Mouse (Mus musculus) spleen, adult 2 months (tissue): ENCODE data around the gene Uck1.

Experiments used
- CTCF ChIP-seq: fragments of 200-500 bp; IDR thresholded peaks from 2 replicates; pipeline ENCODE4 v1.5.1; 2011; ENCODE audit warnings: mild to moderate bottlenecking, inconsistent platforms; ENCODE audit not compliant: insufficient read depth, insufficient read length, insufficient replicate concordance; ENCODE audit errors: extremely low read depth
- POLR2A ChIP-seq: fragments of 200-500 bp; IDR thresholded peaks from 2 replicates; pipeline ENCODE4 v1.6.1; 2011; ENCODE audit warnings: low read depth, low read length, inconsistent platforms

DNA sequence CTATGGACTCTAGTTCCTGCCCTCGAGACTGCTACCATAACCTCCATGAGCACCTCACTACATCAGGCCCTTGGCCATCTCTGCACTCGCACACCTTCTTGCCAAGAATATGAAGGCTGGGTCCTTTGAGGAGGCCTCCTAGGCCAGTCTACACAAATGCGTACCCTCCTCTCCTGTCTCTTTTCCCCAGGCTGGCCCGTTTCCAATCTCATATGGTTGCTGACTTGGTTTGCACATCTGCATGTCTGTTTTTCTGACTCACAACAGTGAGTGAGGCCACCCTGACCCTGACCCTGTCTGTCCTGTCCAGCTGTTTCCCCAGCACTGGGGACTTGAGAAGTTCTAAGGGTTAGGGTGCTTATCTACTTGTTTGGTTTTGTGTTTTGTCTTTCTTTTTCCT is 13.2 kb downstream of the Uck1 start:
- TF ChIP-seq CTCF: no peak
- no peak for TF ChIP-seq POLR2A
